Mouse (Mus musculus) limb, embryonic 13.5 days (tissue): ENCODE results near the gene Gm29797. TPM values are rescaled to one million over a fixed set of nuclear protein-coding genes. Genes with fewer than 3 reads are reported as not detected.

Source experiments
- ATAC-seq: fragments of 200-750 bp; cut with Nextera tagmentation; 2 replicates; pipeline ENCODE4 v1.8.0; 2017; ENCODE audit warnings: low read depth, moderate number of reproducible peaks, moderate TSS enrichment; ENCODE audit not compliant: low FRiP score
- H3K27ac ChIP-seq: fragments of 300-500 bp; sonication (generic); 2 replicates; pipeline ENCODE4 v1.5.1; 2015; ENCODE audit warnings: inconsistent platforms, mild to moderate bottlenecking, moderate library complexity
- H3K27me3 ChIP-seq: fragments of 300-500 bp; sonication (generic); 2 replicates; pipeline ENCODE4 v1.6.1; 2015; ENCODE audit warnings: mild to moderate bottlenecking, inconsistent platforms
- H3K36me3 ChIP-seq: fragments of 300-500 bp; sonication (generic); 2 replicates; pipeline ENCODE4 v1.6.1; 2015; ENCODE audit warnings: inconsistent platforms, mild to moderate bottlenecking, moderate library complexity
- H3K4me1 ChIP-seq: fragments of 300-500 bp; sonication (generic); 2 replicates; pipeline ENCODE4 v1.6.1; 2015; ENCODE audit warnings: inconsistent platforms
- H3K4me2 ChIP-seq: fragments of 300-500 bp; sonication (generic); replicated peaks from 2 replicates; pipeline ENCODE4 v1.6.1; 2015; ENCODE audit warnings: inconsistent platforms, mild to moderate bottlenecking, moderate library complexity
- H3K4me3 ChIP-seq: fragments of 300-500 bp; sonication (generic); 2 replicates; pipeline ENCODE4 v1.5.1; 2015; ENCODE audit warnings: moderate library complexity, mild to moderate bottlenecking, inconsistent platforms
- H3K9ac ChIP-seq: fragments of 300-500 bp; sonication (generic); 2 replicates; pipeline ENCODE4 v1.6.1; 2015; ENCODE audit warnings: mild to moderate bottlenecking, inconsistent platforms
- H3K9me3 ChIP-seq: fragments of 300-500 bp; sonication (generic); 2 replicates; pipeline ENCODE4 v1.6.1; 2016; ENCODE audit warnings: inconsistent platforms
- WGBS: fragments of 180-500 bp; shearing (Covaris S2); methylation state at CpG from one replicate; pipeline ENCODE4 v1.1.7; 2015; 5-methylcytosine and 5-hydroxymethylcytosine counted together
- polyA plus RNA-seq: library from polyadenylated mRNA; unstranded; fragments of >200 nt; fragmentation: Nextera tagmentation; extraction: Ambion mirVana; gene quantifications from 2 replicates; pipeline ENCODE4 v1.2.1, GENCODE M21; 2015

The Gm29797 gene
- 0.53 TPM in 1 of 2 replicates, not detected in the other for polyA plus RNA-seq

DNA sequence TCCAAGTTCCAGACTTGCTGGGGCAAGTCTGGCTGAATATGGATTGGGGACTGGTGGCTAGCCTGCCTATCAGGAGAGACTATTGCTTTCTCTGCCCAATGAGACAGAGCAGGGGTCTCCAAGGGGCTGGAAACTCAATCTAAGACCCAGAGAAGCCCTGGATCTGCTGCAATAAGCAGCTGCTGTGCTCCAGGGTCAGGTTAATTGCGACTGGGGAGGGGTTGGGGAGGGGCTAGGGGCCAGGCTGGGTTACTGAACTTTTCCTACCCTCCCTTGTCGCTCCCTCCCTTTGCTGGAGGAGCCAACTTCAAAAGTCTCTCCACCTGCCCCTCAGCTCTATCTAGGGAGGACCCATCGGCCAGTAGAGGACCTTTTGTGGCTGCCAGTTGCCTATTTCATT is at the start of gene Gm29797:
Gene Gm29797 (plus strand): TSS at position 301 of the 400 bp plus-strand sequence.
- Histone ChIP-seq H3K36me3 (peaks cover 57% of the 10 kb centered on the region), H3K27ac (no peak within 1 kb of the TSS), H3K4me2 (no peak within 1 kb of the TSS), H3K4me3 (no peak within 1 kb of the TSS), H3K27me3 (no peaks in the 10 kb centered on the region), H3K4me1 (peaks cover 30% of the 10 kb centered on the region), H3K9ac (no peak within 1 kb of the TSS), H3K9me3 (no peaks in the 10 kb centered on the region)
- ATAC-seq: no peak
- WGBS: 40% methylated on average over 3 of the region's 3 CpGs

DNA sequence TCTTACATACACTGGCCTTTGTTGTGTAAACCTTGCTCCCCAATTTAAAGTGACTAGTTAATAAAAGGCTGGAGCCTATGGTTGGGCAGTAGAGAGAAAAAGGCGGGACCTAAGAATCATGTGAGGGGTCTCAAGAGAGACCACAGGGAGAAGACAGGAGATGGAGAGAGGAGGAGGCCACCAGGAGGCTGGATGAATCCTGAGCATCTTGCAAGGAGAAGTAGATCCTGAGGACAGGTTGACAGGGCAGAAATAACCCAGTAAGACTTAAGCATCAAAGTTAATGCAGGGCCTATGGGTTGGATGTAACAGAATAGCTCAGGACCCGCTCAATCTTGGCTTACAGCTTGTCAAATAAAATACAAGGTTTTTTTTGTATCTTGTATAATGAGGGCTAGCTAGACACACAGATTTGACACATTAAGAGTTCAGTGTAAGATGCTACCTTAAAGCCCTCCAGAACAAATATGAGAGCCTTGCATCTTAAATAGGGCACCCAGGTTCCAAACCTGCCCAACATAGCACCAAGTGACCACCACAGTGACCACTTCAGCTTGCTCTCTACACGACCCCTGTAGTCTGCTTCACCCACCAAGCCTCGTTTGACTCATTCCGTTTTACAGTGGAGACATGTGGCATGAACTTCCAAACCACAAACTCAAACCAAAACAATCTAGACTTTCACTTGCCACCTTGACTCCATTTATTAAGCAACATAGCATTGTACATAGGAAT is 37.9 kb upstream of the Gm29797 start:
- no peak overlapping the region for H3K9ac ChIP-seq
- H3K36me3 ChIP-seq: peaks cover 67% of the 10 kb centered on the region
- no peaks in the 10 kb centered on the region for H3K27me3 ChIP-seq
- H3K9me3 ChIP-seq: no peaks in the 10 kb centered on the region
- no peak overlapping the region for H3K4me3 ChIP-seq
- 85% methylated on average over 5 of the region's 5 CpGs for WGBS
- ATAC-seq: no peak
- H3K4me1 ChIP-seq: no peaks in the 10 kb centered on the region
- no peak overlapping the region for H3K4me2 ChIP-seq
- H3K27ac ChIP-seq: no peak overlapping the region

DNA sequence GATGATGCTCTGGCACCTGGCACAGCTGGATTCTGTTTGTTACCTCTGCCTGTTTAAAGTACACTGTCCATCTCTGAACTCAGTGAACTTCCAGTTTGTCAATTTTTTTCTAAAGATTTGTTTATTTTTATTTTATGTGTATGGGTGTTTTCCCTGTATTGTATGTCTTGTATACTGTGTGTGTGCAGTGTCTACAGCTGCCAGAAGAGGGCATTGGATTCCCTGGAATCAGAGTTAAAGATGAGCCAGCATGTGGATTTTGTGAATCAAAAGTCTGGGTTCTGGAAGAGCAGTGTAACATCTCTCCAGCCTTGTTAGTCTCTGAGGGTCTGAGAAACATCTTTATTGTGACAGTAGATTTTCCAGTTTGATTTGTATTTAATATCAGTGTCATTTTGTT is 33.4 kb upstream of the Gm29797 start:
- Histone ChIP-seq H3K4me3 (no peak overlapping the region), H3K4me2 (no peak overlapping the region), H3K9ac (no peak overlapping the region), H3K27me3 (no peaks in the 10 kb centered on the region), H3K4me1 (no peaks in the 10 kb centered on the region), H3K9me3 (no peaks in the 10 kb centered on the region), H3K36me3 (peaks cover 70% of the 10 kb centered on the region), H3K27ac (no peak overlapping the region)
- ATAC-seq: no peak

DNA sequence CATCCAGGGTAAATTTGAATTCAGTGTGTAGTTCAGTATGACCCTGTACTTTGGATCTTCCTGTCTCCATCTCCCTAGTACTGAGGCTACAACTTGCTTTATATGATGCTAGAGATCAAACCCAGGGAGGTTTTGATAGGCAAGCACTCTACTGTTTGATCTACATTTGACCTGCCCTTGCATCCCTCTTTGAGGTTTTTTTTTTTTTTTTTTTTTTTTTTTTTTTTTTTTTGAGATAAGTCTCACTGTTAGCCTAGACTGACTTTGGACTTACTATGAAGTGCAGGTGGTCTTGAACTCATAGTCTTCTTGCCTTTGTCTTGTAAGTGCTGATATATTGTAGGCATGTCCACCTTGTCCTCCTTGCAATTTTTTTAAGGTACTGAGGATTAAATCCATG is 28.4 kb upstream of the Gm29797 start:
- Histone ChIP-seq H3K27me3 (no peaks in the 10 kb centered on the region), H3K9me3 (no peaks in the 10 kb centered on the region), H3K4me3 (no peak overlapping the region), H3K4me2 (no peak overlapping the region), H3K9ac (no peak overlapping the region), H3K36me3 (peaks cover 65% of the 10 kb centered on the region), H3K4me1 (no peaks in the 10 kb centered on the region), H3K27ac (no peak overlapping the region)
- ATAC-seq: no peak

DNA sequence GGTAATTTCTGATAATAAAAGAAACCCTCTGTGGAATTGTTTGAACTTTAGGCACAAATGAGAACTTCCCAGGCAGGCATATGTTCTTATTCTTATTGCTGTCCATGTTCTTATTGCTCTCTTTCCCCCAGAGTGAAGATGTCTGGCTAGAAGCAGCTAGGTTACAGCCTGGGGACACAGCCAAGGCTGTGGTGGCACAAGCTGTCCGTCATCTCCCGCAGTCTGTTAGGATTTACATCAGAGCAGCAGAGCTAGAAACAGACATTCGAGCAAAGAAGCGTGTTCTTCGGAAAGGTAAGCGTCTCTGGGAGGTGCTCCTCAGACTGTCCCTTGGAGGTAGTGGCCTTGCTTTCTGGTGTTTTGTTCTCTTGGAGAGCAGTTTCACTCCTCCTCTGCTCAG is 24.2 kb upstream of the Gm29797 start:
- no peaks in the 10 kb centered on the region for H3K4me1 ChIP-seq
- H3K4me3 ChIP-seq: no peak overlapping the region
- H3K36me3 ChIP-seq: peaks cover 75% of the 10 kb centered on the region
- H3K9me3 ChIP-seq: no peaks in the 10 kb centered on the region
- no peak overlapping the region for H3K27ac ChIP-seq
- H3K27me3 ChIP-seq: no peaks in the 10 kb centered on the region
- WGBS: 92% methylated on average over 6 of the region's 6 CpGs
- no peak overlapping the region for H3K4me2 ChIP-seq
- H3K9ac ChIP-seq: no peak overlapping the region
- ATAC-seq: no peak

DNA sequence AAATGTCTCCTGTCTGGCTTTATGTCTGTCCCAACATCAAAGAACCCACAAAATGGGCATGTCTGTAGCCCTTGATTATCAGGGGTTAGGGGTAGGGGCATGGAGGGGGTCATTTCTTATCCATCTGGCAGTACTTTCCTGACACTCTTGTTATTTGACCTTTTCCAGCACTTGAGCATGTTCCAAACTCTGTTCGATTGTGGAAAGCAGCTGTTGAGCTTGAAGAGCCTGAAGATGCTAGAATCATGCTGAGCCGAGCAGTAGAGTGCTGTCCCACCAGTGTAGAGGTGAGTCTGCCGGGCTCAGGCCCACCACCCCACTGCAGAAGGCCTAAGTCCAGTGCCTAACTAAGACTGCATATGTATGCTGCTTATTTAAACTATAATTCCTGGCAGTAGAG is 21.0 kb upstream of the Gm29797 start:
- peaks cover 81% of the 10 kb centered on the region for H3K36me3 ChIP-seq
- no peaks in the 10 kb centered on the region for H3K9me3 ChIP-seq
- H3K9ac ChIP-seq: no peak overlapping the region
- WGBS: 87% methylated on average over 3 of the region's 3 CpGs
- H3K27me3 ChIP-seq: no peaks in the 10 kb centered on the region
- no peaks in the 10 kb centered on the region for H3K4me1 ChIP-seq
- H3K4me3 ChIP-seq: no peak overlapping the region
- H3K27ac ChIP-seq: no peak overlapping the region
- no peak for ATAC-seq
- H3K4me2 ChIP-seq: no peak overlapping the region

DNA sequence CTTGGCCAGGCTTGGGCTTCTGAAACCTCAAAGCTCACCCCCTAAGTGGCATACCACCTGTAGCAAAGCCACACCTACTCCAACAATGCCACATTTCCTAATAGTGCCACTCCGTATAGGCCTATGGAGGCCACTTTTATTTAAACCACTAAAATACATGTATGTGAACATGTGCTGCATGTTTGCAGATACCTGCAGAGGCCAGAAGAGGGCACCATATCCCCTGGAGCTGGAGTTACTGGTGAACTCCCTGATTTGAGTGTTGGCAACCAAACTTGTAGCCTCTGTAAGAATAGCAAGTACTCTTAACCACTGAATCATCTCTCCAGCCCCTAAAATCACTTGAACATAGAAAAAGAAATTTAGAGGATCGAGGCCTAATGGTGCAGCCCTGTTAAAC is 12.5 kb upstream of the Gm29797 start:
- no peaks in the 10 kb centered on the region for H3K27me3 ChIP-seq
- H3K36me3 ChIP-seq: peaks cover 86% of the 10 kb centered on the region
- no peak overlapping the region for H3K4me2 ChIP-seq
- no peak overlapping the region for H3K4me3 ChIP-seq
- no peak for ATAC-seq
- peaks cover 16% of the 10 kb centered on the region for H3K4me1 ChIP-seq
- no peak overlapping the region for H3K27ac ChIP-seq
- H3K9ac ChIP-seq: no peak overlapping the region
- WGBS: 82% methylated on average over 2 of the region's 2 CpGs
- no peaks in the 10 kb centered on the region for H3K9me3 ChIP-seq

DNA sequence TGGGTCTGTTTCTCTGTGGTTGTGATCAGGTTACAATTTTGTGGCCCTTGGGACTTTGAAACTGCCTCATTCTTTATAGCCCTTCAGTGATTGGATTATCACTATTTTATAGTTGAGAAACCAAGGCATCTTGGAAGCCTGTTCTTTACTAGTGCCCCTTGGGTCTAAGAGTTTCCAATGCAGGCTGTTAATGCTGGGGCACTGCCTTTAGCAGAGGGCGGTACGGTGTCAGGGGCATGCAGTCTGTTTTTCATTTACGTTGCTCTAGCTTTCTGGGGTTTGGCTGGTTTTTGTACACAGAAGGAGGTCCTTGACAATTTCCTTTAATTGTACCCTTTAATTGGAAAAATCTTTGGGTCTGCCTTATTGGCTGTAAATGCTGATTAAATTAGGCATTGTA is 11.2 kb upstream of the Gm29797 start:
- H3K4me2 ChIP-seq: no peak overlapping the region
- peaks cover 16% of the 10 kb centered on the region for H3K4me1 ChIP-seq
- H3K27ac ChIP-seq: no peak overlapping the region; the same call in 1 of the 2 replicates
- H3K9me3 ChIP-seq: no peaks in the 10 kb centered on the region
- no peaks in the 10 kb centered on the region for H3K27me3 ChIP-seq
- 23% methylated on average over 3 of the region's 3 CpGs for WGBS
- peaks cover 87% of the 10 kb centered on the region for H3K36me3 ChIP-seq
- H3K9ac ChIP-seq: no peak overlapping the region
- peak; percentile 62; the same call in 1 of the 2 replicates for ATAC-seq
- H3K4me3 ChIP-seq: no peak overlapping the region

DNA sequence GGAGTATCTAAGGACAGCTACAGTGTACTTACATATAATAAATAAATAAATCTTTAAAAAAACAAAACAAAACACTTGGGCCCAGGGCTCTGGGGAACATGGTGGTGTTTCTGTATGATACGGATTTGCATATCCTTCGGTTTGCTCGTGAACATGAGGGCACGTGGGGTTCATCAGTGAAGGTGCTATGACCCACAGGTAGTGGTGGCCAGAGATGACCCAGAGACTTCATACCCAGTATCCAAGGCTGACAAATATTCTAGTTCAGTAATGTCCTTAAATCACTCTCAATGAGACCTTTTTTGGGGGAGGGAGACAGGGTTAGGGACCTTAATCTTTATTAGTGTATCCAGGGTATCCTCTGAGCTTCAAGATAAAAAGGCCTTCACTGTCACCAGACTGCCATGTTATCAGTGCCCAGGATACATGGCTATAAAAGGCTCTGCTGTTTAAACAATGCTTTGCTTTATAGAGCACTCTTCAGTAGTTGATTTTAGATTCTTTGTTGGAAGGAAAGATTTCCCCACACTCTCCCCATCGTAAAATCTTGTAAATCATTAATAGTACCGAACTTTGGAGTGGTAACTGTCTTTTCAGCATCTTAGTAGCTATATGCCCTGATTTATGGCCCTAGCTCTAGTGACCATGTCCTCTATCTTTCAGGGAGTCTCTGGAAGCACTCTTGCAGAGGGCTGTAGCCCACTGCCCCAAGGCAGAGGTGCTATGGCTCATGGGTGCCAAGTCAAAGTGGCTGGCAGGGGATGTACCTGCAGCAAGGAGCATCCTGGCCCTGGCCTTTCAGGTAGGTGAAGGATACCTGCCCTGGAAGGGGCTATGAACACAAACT is 10.0 kb upstream of the Gm29797 start:
- no peak overlapping the region for H3K9ac ChIP-seq
- no peak overlapping the region for H3K27ac ChIP-seq
- H3K4me1 ChIP-seq: peaks cover 16% of the 10 kb centered on the region
- no peak overlapping the region for H3K4me3 ChIP-seq
- 71% methylated on average over 6 of the region's 6 CpGs for WGBS
- H3K36me3 ChIP-seq: peaks cover 87% of the 10 kb centered on the region
- no peak overlapping the region for H3K4me2 ChIP-seq
- ATAC-seq: no peak
- H3K9me3 ChIP-seq: no peaks in the 10 kb centered on the region
- no peaks in the 10 kb centered on the region for H3K27me3 ChIP-seq

DNA sequence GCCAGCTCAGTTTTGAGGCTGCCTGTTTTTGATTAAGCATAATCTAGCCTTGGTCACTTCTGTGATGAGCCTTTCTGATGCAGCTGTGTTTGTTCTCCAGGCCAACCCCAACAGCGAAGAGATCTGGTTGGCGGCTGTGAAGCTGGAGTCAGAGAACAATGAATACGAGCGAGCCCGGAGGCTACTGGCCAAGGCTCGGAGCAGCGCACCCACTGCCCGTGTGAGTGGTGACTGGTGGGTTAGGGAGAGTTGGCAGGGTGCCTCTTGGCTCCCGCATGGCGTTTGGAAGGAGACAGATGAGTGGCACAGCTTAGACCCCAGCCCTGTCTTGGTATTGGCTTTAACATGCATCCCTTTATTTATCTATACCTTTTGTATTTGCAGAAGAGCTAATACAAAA is 7.9 kb upstream of the Gm29797 start:
- WGBS: 86% methylated on average over 10 of the region's 10 CpGs

DNA sequence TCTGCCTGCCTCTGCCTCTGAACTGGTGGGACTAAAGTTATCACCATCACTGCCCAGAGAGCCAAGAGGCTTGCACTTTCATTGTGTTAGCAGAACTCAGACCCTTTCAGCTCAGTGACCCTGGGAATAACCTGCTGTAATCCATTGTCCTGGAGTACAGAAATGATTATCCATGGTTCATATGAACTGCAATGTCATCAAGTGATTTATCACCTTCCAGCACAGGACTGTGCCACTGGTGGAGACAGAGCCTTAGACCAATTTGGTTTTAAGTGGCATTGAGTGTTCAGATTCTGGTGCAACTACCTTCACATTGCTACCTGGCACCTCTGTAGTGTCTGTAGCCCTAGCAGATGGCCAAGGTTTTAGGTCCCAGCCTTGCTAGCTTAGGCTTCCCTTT is 3.8 kb upstream of the Gm29797 start:
- Histone ChIP-seq H3K27me3 (no peaks in the 10 kb centered on the region), H3K4me1 (peaks cover 14% of the 10 kb centered on the region), H3K9me3 (no peaks in the 10 kb centered on the region), H3K9ac (no peak overlapping the region), H3K4me2 (no peak overlapping the region), H3K27ac (no peak overlapping the region), H3K4me3 (no peak overlapping the region), H3K36me3 (peaks cover 93% of the 10 kb centered on the region)
- no peak for ATAC-seq

More for the DNA sequence above, 7.9 kb upstream of the Gm29797 start:
- H3K4me3 ChIP-seq: no peak overlapping the region
- H3K36me3 ChIP-seq: peaks cover 88% of the 10 kb centered on the region
- H3K9me3 ChIP-seq: no peaks in the 10 kb centered on the region
- H3K4me1 ChIP-seq: peaks cover 16% of the 10 kb centered on the region
- no peak overlapping the region for H3K27ac ChIP-seq
- H3K4me2 ChIP-seq: no peak overlapping the region
- ATAC-seq: no peak
- no peak overlapping the region for H3K9ac ChIP-seq
- no peaks in the 10 kb centered on the region for H3K27me3 ChIP-seq

DNA sequence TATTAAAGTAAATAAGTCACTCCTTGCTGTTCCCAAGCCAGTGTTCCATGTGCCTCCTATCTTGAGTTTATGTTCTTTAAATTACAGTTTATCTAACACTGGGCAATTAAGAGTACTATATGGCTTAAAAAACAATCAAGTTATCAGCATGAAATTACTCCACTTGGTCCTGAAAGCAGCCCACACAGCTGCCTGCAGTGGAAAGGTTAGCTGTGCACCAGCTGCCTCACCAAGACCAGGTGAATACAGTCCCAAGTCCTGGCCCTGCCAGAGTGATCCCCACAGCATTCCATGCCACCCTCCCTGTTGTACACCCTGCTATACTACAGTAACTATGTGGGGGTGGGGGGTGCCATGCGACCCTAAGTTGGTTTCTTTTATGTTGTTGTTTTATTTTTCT is 3.3 kb upstream of the Gm29797 start:
- Histone ChIP-seq H3K36me3 (peaks cover 88% of the 10 kb centered on the region), H3K4me2 (no peak overlapping the region), H3K4me3 (no peak overlapping the region), H3K4me1 (peaks cover 14% of the 10 kb centered on the region), H3K9ac (no peak overlapping the region), H3K27me3 (no peaks in the 10 kb centered on the region), H3K27ac (no peak overlapping the region), H3K9me3 (no peaks in the 10 kb centered on the region)
- 90% methylated on average over 1 of the region's 1 CpGs for WGBS
- no peak for ATAC-seq
